Comparison of ENCODE assay signal across 16 mouse cellular contexts in genomic region chr11:19767316-19767715, GRCm38 (mm10).
"Had no signal": no experiment of that assay in that cellular context is flagged by ENCODE, and none has a peak within 500 bp of the region (broad histone marks: within the 10 kb centered on the region; RNA-seq: fewer than 3 reads in every experiment).

No protein-coding gene starts in this region.

- H3K4me2 ChIP-seq: limb, embryonic 12.5 days; limb, embryonic 15.5 days; liver, embryonic 11.5 days; lung, embryonic 15.5 days; midbrain, embryonic 11.5 days; stomach, embryonic 15.5 days had no signal

- H3K9ac ChIP-seq: limb, embryonic 12.5 days; limb, embryonic 15.5 days; liver, embryonic 14.5 days; liver, postnatal 0 days; lung, embryonic 15.5 days; stomach, embryonic 15.5 days had no signal

- H3K4me1 ChIP-seq: limb, embryonic 12.5 days; limb, embryonic 15.5 days; lung, embryonic 15.5 days; stomach, embryonic 15.5 days had no signal

- H3K4me3 ChIP-seq: layer of hippocampus, adult 2 months; limb, embryonic 12.5 days; limb, embryonic 15.5 days; lung, embryonic 15.5 days; stomach, embryonic 15.5 days had no signal

- H3K27me3 ChIP-seq: lung, embryonic 15.5 days; stomach, embryonic 15.5 days had no signal

- H3K9me3 ChIP-seq: limb, embryonic 12.5 days; limb, embryonic 15.5 days; lung, embryonic 15.5 days; stomach, embryonic 15.5 days had no signal

- H3K27ac ChIP-seq: kidney, postnatal 0 days; layer of hippocampus, adult 2 months; limb, embryonic 12.5 days; limb, embryonic 15.5 days; liver, embryonic 14.5 days; lung, embryonic 15.5 days; stomach, embryonic 15.5 days had no signal

- DNase-seq: kidney, postnatal 25 days; layer of hippocampus, adult 9-11 months; liver, postnatal 0 days; lung, postnatal 14 days; midbrain, embryonic 14.5 days; spleen, adult 18-20 months; thymus, postnatal 25 days had no signal

- H3K36me3 ChIP-seq: limb, embryonic 12.5 days; limb, embryonic 15.5 days; lung, embryonic 15.5 days; stomach, embryonic 15.5 days had no signal

- ATAC-seq: liver, postnatal 0 days had no signal
